In the genomic region with DNA sequence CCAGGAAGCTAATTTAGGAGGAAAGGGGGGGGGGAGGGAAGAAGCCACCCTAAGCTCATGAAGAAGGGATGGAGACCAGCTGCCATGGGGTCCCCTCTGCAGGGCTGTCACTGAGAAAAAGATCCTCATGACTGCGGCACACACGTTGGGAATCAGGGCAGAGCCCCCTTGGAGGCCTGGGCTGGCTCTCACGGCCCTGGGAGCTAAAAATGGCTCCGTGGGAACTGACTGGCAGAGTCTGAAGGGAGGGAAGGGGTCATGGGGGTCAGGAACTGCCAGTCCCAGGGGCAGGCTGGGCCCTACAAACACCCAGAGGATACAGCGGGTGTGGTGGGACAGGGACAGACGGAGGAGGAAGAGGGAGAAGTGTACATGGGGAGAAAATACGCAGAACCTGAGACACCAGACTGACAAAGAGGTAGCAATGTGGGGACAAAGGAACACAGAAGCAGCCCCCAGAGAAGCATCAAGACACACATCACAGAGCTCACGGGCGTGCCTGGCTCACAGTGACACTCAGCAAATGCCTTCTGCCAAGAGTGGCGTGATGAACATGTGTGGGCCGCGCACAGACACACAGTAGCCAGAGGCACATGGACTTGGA, we compare ENCODE assay signal across 13 mouse cellular contexts. TPM values are rescaled to one million over a fixed set of nuclear protein-coding genes. Genes with fewer than 3 reads are reported as not detected.
DNase-seq lines count a peak whose midpoint lies in the region; ATAC-seq and TF ChIP-seq lines count a peak whose summit lies in the region.
"Had no signal": no experiment of that assay in that cellular context is flagged by ENCODE, and none has a peak within 500 bp of the region (broad histone marks: within the 10 kb centered on the region; RNA-seq: fewer than 3 reads in every experiment).

No protein-coding gene starts in this region.

- no peaks in the 10 kb centered on the region for H3K27me3 ChIP-seq in hindbrain, embryonic 10.5 days (ENCODE audit: insufficient read depth, poor library complexity, severe bottlenecking)
- H3K27me3 ChIP-seq in hindbrain, postnatal 0 days (ENCODE audit: insufficient read depth, low read length): no peaks in the 10 kb centered on the region
- no peaks in the 10 kb centered on the region for H3K27me3 ChIP-seq in neural tube, embryonic 11.5 days (ENCODE audit: control insufficient read depth, insufficient read depth, low read length)
- H3K27me3 ChIP-seq in midbrain, embryonic 12.5 days: no peaks in the 10 kb centered on the region
- H3K27me3 ChIP-seq: liver, embryonic 15.5 days had no signal

- no peaks in the 10 kb centered on the region for H3K9me3 ChIP-seq in hindbrain, embryonic 10.5 days
- H3K9me3 ChIP-seq in hindbrain, postnatal 0 days (ENCODE audit: low read length): no peaks in the 10 kb centered on the region
- no peaks in the 10 kb centered on the region for H3K9me3 ChIP-seq in neural tube, embryonic 11.5 days (ENCODE audit: control insufficient read depth, low read length)
- H3K9me3 ChIP-seq in midbrain, embryonic 12.5 days: no peaks in the 10 kb centered on the region
- H3K9me3 ChIP-seq: liver, embryonic 15.5 days had no signal

- peaks cover 59% of the 10 kb centered on the region for H3K36me3 ChIP-seq in hindbrain, embryonic 10.5 days
- no peaks in the 10 kb centered on the region for H3K36me3 ChIP-seq in hindbrain, postnatal 0 days (ENCODE audit: insufficient read depth, low read length)
- H3K36me3 ChIP-seq in neural tube, embryonic 11.5 days (ENCODE audit: control insufficient read depth, insufficient read depth, low read length): 0 out of 2 replicates have a peak, but pooled peaks cover 2% of the 10 kb centered on the region
- peaks cover 45% of the 10 kb centered on the region for H3K36me3 ChIP-seq in midbrain, embryonic 12.5 days
- H3K36me3 ChIP-seq: liver, embryonic 15.5 days had no signal

- no peak overlapping the region for H3K4me2 ChIP-seq in hindbrain, postnatal 0 days (ENCODE audit: low read depth, low read length)
- no peak overlapping the region for H3K4me2 ChIP-seq in neural tube, embryonic 11.5 days (ENCODE audit: low read depth)
- H3K4me2 ChIP-seq in midbrain, embryonic 12.5 days (replicated peaks): no peak overlapping the region
- H3K4me2 ChIP-seq: liver, embryonic 15.5 days had no signal

- DNase-seq in hindbrain, embryonic 10.5 days (ENCODE audit: low spot score): no peak
- no peak for DNase-seq in hindbrain, postnatal 0 days (ENCODE audit: low spot score)
- no peak for DNase-seq in neural tube, embryonic 11.5 days (ENCODE audit: low spot score)
- DNase-seq in neural tube, embryonic 10.5 days (ENCODE audit: extremely low spot score, low spot score): no peak
- no peak for DNase-seq in natural killer cell, adult 2 months (ENCODE audit: low spot score in 2 of 2)
- no peak for DNase-seq in cerebellum, adult 18-20 months
- DNase-seq: cerebellum, adult 8-10 months had no signal

- H3K4me3 ChIP-seq in hindbrain, embryonic 10.5 days: no peak overlapping the region
- H3K4me3 ChIP-seq in hindbrain, postnatal 0 days (ENCODE audit: low read length): no peak overlapping the region
- no peak overlapping the region for H3K4me3 ChIP-seq in neural tube, embryonic 11.5 days (ENCODE audit: low read depth, low read length)
- no peak overlapping the region for H3K4me3 ChIP-seq in midbrain, embryonic 12.5 days
- H3K4me3 ChIP-seq: liver, embryonic 15.5 days had no signal

- TF ChIP-seq CTCF in hindbrain, postnatal 0 days (IDR thresholded peaks at IDR 0.05; ENCODE audit: low read depth): no peak

- ATAC-seq in hindbrain, postnatal 0 days: no peak; the same call in 1 of the 2 replicates
- 0 out of 2 replicates have a peak, but pooled peaks have one; percentile 11 for ATAC-seq in neural tube, embryonic 11.5 days (ENCODE audit: insufficient read depth, low FRiP score, low TSS enrichment)
- ATAC-seq in midbrain, embryonic 12.5 days (ENCODE audit: low FRiP score, low read depth): no peak

- peaks cover 61% of the 10 kb centered on the region for H3K4me1 ChIP-seq in hindbrain, embryonic 10.5 days (replicated peaks)
- 0 out of 2 replicates have a peak, but pooled peaks cover 9% of the 10 kb centered on the region for H3K4me1 ChIP-seq in hindbrain, postnatal 0 days (ENCODE audit: insufficient read depth, low read length)
- no peaks in the 10 kb centered on the region for H3K4me1 ChIP-seq in neural tube, embryonic 11.5 days (ENCODE audit: control insufficient read depth, insufficient read depth, low read length)
- H3K4me1 ChIP-seq in midbrain, embryonic 12.5 days: peaks cover 36% of the 10 kb centered on the region

- WGBS in hindbrain, embryonic 10.5 days: 51% methylated on average over 12 of the region's 12 CpGs
- 40% methylated on average over 12 of the region's 12 CpGs for WGBS in hindbrain, postnatal 0 days
- WGBS in neural tube, embryonic 11.5 days: 55% methylated on average over 12 of the region's 12 CpGs
- WGBS in midbrain, embryonic 12.5 days: 63% methylated on average over 12 of the region's 12 CpGs

- peak overlapping the region; percentile 84 for H3K27ac ChIP-seq in hindbrain, embryonic 10.5 days
- H3K27ac ChIP-seq in hindbrain, postnatal 0 days: no peak overlapping the region
- peak overlapping the region; percentile 9; the same call in 1 of the 2 replicates for H3K27ac ChIP-seq in neural tube, embryonic 11.5 days (ENCODE audit: low read depth, low read length)
- peak overlapping the region; percentile 79 for H3K27ac ChIP-seq in midbrain, embryonic 12.5 days (replicated peaks)
- H3K27ac ChIP-seq: liver, embryonic 15.5 days had no signal

- H3K9ac ChIP-seq in hindbrain, postnatal 0 days (replicated peaks; ENCODE audit: low read length): no peak overlapping the region
- peak overlapping the region; percentile 33 for H3K9ac ChIP-seq in neural tube, embryonic 11.5 days (ENCODE audit: low read length)
- peak overlapping the region; percentile 32; the same call in 1 of the 2 replicates for H3K9ac ChIP-seq in midbrain, embryonic 12.5 days (replicated peaks)
- H3K9ac ChIP-seq: liver, embryonic 15.5 days had no signal

RNA-seq across cellular contexts. Expression of gene Etnk2, which starts 19.3 kb away (rescaled TPM):
- 2.9 and 4.1 TPM in 2 replicates for polyA plus RNA-seq in hindbrain, embryonic 10.5 days (2016; fragmentation: Nextera tagmentation; extraction: Ambion mirVana)
- total RNA-seq in hindbrain, postnatal 0 days (2014; rRNA removed): 36.7 and 49.7 TPM in 2 replicates
- polyA plus RNA-seq in hindbrain, postnatal 0 days (2015; fragmentation: Nextera tagmentation; extraction: Ambion mirVana): 27.4 and 29.6 TPM in 2 replicates
- 1.9 and 3.0 TPM in 2 replicates for polyA plus RNA-seq in neural tube, embryonic 11.5 days (2014; fragmentation: Nextera tagmentation; extraction: Ambion mirVana)
- polyA plus RNA-seq in midbrain, embryonic 12.5 days (2016; fragmentation: Nextera tagmentation; extraction: Ambion mirVana): 3.8 and 3.9 TPM in 2 replicates
- total RNA-seq: monocyte, adult 5-6 weeks had no signal

RNA-seq across cellular contexts. Expression of gene Ren1, which starts 32.3 kb away (rescaled TPM):
- 0.22 and 0.37 TPM in 2 replicates for polyA plus RNA-seq in hindbrain, embryonic 10.5 days (2016; fragmentation: Nextera tagmentation; extraction: Ambion mirVana)
- total RNA-seq in hindbrain, postnatal 0 days (2014; rRNA removed): 0.58 and 1.1 TPM in 2 replicates
- polyA plus RNA-seq in hindbrain, postnatal 0 days (2015; fragmentation: Nextera tagmentation; extraction: Ambion mirVana): 1.6 and 1.7 TPM in 2 replicates
- polyA plus RNA-seq in neural tube, embryonic 11.5 days (2014; fragmentation: Nextera tagmentation; extraction: Ambion mirVana): not detected in 2 replicates
- polyA plus RNA-seq in midbrain, embryonic 12.5 days (2016; fragmentation: Nextera tagmentation; extraction: Ambion mirVana): not detected in 2 replicates
- total RNA-seq: left cerebral cortex, postnatal 10 days; monocyte, adult 5-6 weeks had no signal
- polyA plus RNA-seq: embryonic facial prominence, embryonic 11.5 days; heart, embryonic 14.5 days had no signal

RNA-seq across cellular contexts. Expression of gene Sox13, which starts 41.5 kb away (rescaled TPM):
- polyA plus RNA-seq in hindbrain, embryonic 10.5 days (2016; fragmentation: Nextera tagmentation; extraction: Ambion mirVana): 28.3 and 28.4 TPM in 2 replicates
- 13.1 and 16.8 TPM in 2 replicates for total RNA-seq in hindbrain, postnatal 0 days (2014; rRNA removed)
- 2.9 and 3.3 TPM in 2 replicates for polyA plus RNA-seq in hindbrain, postnatal 0 days (2015; fragmentation: Nextera tagmentation; extraction: Ambion mirVana)
- polyA plus RNA-seq in neural tube, embryonic 11.5 days (2014; fragmentation: Nextera tagmentation; extraction: Ambion mirVana): 10.2 and 12.3 TPM in 2 replicates
- 31.0 and 33.6 TPM in 2 replicates for polyA plus RNA-seq in midbrain, embryonic 12.5 days (2016; fragmentation: Nextera tagmentation; extraction: Ambion mirVana)
- total RNA-seq: monocyte, adult 5-6 weeks had no signal
